Mouse (Mus musculus) layer of hippocampus, adult 9-10 months (tissue): Measurements from ENCODE around the gene Kcnip4.

Experiments
- DNase-seq: peaks from one replicate; pipeline ENCODE4 v3.0.0; 2022; ENCODE audit warnings: low spot score

Kcnip4 gene

DNA sequence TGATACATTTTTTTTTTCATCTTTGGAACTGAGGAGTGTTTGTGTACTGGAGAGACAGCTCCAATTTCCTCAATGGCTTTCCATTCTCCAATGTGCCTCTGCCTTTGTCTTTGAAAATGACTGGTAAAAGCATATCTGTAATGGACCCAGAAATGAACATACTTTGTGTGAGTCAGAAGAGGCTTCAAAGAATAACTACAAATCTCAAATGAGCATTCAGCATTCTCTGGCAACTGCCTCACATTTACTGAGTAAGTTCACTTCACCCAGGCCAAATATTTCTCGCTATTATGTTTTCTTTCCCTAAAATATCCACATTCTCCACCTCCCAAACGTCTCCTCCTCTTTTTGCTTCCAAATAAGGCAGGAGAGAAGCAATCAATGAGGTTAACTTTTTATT, 646.6 kb downstream of the Kcnip4 start:
- no peak for DNase-seq

DNA sequence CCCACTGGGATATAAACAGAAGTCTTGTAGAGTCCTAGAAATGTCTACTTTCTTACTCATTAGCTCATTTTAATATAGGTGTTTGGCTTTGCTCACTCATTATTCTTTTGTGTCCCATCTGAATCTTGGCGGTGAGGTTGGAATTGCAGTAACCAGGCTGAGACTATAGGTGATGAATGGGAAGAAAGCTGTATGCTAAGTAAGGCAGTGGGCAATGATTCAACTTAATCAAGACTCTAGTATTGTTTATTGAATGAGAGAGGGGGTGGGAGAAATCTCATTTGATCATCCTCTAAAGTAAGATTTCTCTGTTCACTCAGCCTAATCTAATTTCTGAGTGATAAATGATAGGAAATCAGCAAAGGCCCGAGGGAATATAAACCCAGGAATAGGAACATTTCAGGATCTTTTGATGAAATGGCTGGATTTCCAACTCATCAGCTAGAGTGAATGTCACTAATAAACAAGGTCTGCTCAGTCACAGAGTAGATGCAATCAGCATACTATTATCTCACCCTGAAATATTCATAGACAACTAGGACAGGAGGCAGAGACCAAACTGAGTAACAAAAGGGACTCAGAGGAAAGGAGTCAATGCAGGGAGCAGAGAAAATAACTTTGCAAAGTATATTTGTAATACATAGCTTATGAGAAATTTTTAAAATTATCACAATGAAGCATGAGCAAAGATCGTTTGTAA, 660.3 kb downstream of the Kcnip4 start:
- no peak for DNase-seq

DNA sequence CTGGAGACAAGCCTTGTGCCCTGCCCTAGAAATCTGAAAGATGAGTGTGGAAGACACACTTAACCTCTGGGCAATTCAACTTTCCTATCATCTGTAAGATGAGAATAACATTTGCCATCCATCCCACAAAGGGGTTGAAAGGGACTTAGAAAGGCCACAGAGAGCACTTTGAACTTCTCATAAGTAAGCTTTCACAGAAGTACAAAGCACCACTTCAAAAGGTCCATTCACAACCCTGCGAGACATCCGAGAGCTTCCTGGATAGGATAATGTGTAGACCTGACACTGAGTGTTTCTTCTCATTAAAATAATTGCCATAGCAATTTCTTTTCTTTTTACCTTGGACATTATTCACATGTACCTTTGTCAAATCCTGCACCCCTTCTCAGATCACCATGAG, 683.7 kb downstream of the Kcnip4 start:
- DNase-seq = no peak

DNA sequence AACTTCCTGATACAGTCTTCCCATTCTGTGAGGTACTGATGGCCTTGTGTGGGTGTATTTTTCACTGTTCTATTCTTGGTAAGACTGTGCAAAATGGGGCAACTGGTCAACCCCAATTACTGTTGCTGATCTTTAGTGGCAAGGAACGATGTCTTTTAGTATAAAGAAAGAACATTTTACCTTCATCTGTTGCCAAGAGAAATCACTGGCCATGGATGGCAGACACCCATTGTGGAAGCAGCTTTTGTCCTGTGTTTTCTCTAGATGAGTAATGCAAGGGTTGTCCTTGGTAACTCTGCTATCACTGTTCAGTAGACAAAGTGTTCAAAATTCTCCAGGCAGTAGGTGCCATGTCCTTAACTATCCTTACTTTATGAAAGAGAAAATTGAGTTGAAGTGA, 729.2 kb downstream of the Kcnip4 start:
- DNase-seq = no peak

DNA sequence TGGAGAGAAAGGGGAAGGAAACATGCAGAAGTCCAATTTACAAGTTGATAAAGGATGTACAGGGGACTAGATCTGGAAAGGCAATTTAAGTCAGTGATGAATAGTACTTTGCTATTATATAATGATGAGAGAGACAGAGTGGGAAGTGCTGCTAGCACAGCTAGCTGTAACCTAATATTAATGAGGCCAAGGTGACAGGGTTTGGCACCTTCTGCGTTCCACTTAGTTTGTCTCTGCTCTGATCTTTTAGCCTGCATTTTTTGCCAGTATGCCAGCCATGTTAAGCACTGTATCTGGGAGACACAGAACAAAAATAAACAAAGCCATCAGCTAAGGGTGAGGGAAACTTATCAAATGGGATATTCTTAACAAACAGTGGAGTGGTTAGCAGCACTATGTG, 745.3 kb downstream of the Kcnip4 start:
- no peak for DNase-seq

DNA sequence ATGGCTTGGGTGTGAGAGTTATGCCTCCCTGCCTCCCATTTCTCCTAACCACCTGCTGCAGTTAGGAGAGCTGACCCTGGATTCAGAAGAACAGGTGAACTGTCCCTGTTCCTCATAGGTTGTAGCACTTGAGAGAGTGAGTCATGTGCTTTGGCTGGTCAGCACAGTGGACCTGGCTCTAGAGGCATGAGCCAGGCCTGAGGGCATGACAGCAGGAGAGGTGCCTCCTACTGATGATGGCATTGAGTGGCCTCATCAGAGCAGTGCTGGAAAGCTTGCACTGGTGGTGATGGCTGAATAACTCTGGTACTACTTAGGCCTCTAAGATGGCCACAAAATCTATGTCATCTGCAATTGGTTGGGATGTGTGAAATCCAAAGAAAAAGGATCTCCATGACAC, 776.1 kb downstream of the Kcnip4 start:
- DNase-seq = no peak

DNA sequence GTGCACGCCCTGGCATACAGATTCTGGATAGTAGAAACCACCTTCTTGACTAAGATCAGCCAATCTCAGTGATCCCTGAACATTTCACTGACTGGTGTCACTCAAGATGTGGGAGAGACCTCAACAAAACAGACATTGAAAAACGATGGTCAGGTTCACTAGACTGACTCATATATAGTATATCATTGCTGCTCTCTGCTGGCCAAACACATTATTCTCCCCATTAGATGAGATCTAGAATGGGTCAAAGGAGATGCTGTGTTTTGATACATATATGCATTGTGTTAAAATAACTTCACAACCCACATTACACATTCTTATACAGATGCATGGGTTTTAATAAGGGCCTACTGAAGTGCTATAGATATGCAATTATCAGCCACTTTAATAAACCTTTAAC, 787.1 kb downstream of the Kcnip4 start:
- DNase-seq = peak; percentile 21

DNA sequence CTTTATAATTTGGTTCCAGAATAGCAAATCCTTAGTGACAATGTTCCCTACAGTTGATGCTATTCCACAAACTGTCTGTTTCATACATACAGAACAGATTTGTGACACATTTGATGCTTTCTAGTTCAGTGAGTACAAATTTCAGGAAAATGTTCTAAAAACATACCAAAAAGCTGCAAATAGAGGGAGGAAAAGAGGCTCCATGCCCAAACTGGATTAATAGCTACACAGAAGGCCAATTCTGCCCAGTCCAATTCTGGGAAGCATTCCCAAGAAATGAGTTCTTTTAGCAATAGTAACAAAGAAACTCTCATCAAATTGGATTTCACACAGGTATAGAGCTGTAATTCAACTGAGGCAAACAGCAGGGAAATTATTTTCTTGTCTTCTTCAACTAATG, 806.5 kb downstream of the Kcnip4 start:
- DNase-seq = no peak

DNA sequence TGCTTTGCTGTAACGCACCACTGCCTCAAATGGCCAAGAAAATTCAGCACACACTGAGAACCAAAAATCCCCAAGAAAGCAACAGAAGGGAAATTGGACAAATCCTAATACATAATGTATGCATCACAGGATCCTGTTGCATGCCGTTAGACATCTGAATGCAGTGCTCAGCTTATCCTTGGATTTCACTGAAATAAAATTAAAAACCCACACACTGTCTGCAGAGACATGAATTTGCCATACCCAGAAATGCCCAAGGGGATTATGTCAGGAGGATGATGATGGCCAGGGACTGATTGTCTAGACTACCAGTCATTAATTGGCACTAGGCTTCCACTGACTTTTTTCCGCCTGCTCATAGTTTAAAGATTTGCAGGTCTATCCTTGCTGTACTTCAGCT, 818.7 kb downstream of the Kcnip4 start:
- no peak for DNase-seq

DNA sequence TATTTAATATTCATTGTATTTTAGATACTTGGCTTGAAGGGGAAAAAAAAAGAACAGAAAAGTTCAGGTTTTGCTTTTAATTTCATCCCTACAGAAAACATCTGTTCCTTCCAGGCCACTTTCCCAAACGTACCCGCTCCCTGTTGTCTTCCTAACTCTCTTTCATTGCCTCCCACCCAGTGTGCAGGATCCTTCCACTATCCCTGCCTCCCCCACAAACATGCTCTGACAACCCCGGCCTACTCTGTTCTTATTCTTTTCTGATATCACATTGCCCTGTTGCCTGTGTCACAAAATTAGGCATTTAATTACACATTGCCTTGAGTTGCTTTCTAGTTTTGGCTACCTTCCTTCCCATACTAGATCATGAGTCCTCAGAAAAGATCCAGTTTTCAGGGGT, 837.6 kb downstream of the Kcnip4 start:
- DNase-seq = no peak

DNA sequence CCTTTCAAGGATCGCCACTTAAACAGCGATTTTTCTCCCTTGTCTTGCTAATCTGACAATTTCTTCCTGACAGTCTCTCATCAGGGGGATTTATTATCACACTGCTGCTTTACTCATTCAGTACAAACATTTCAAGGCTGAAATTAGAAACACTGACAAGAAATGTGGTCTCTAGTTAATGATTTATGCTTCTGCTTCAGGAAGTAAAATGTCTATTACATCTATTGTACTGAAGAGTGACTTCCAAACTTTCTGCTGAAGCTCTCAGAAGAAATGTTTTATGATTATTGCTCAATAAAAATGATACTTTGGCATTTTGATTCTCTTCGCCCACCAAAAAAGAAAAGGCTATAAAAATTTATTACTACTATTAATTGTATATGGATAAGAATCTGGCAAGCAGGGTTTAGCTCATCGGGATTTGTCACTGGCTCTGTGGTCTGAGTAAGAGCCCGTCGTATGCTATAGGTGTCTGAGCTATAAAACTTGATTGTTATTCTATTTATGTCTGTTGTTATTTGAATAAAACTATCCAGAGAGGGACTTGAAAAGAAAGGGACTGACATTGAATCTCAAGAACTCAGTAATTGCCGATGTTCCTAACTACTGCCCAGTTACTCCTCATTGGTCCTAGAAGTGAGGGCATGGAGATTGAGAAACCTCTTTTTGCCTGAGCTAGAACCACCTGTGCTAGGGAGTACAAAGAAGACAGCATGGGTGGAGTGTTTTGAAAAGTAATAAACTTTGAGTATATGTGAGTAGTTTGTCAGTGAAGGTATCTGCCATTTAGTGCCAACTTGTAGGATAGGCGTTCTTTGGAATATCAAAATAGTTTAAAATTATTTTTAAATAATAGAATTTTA, 844.7 kb downstream of the Kcnip4 start:
- no peak for DNase-seq

DNA sequence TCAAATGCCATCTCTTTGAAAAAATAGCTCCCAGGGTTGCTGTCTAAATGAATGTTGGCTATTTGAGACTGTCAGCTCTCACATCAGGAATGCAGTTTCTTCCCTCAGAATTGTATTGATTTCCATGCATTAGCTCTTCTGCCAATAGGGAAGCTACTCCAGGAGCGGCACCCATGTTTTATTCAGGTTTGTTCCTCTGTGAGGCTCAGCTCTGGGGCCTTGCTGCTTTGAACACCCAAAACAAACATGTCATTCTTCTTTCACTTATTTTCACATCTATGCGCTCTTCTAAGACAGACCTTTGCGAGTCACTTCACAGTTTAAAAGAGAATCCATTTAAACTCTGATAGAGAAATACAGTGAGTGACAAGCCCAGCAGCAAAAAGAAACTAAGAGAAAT, 862.2 kb downstream of the Kcnip4 start:
- DNase-seq = no peak

DNA sequence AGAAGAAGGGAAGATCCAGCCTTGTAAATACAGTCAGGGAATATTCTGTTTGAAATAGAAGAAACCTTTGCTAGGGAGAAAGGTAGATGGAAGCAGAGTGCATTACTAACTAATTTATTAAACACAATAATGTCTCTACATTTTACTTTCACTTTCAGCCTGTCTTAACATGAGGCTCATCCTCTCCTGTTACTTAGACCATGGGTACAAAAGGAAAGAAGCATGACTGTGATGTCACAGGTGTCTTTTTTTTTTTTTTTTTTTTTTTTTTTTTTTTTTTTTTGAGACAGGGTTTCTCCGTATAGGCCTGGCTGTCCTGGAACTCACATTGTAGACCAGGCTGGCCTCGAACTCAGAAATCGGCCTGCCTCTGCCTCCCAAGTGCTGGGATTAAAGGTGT, 864.7 kb downstream of the Kcnip4 start:
- no peak for DNase-seq

DNA sequence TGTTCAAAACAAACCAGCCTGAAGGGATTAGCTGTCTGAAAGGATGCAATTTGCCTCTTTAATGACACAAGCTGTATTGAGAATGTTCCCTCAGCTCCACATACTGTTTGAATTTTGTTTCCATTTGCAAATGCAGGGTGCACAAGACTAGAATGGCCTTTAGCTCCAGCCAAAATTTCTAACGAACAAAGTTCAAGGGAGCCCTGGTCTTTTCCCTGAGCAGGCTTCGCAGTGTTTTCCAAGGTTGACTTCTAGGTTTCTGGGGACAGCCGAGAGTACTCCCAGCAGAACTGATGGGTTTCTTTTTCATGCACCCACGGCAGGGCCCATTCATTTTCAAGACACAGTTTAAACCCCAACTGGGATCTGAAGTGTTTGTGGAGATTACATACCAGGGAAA, 874.2 kb downstream of the Kcnip4 start:
- DNase-seq = no peak

DNA sequence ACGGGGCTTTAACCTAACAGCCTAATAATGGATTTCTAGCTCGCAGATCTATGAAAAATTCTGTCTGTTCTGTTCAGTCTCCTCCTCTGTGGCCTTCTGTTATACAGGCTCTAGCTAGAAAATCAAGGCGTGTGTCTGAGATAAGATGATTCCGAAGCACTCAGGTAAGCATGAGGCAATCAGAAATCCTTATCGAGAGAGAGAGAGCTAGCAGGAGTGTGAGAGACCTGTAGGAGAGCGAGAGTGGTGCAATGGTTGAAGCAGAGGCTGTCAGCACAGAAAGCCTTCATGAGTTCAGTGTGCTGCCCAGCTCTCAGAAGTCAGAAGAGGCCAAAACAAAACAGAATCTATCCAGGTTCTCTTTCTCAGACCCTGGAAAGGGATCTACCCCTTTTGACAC, 888.0 kb downstream of the Kcnip4 start:
- no peak for DNase-seq

DNA sequence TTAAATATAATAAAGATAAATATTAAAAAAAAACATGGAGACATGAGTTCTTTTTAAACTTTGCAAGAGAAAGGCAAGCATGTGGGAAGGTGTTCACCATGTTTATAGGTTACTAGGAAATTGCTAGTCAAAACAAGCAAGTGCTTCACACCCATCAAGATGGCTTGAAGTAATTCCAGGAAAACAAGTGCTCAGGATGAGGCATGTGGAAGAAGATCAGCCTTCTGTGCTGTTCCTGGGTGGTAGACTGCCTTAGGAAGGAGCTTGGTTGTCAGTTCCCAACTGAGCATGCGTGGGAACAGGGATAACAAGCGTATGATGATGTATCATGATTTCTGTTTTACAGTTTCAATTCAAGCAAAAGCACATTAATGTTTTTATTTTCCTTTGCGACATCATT, 891.1 kb downstream of the Kcnip4 start:
- no peak for DNase-seq

DNA sequence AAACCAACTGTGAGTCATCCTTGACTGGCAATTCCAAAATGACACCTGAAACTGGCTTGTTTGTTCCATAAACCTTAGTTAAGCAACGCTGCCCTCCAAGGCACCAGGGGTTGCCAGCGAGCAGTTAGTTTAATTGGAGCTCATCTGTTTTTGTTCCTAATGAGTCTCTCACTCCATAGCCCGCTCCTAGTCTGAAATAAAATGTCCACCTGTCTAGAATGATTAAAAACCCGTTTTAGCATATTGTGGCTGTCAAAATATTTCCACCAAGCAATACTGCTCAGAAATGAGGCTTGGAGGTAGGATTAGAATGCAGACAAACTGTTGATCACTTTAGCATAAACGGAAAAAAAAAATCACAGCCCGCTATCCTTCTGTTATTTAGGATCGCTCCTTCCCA, 901.3 kb downstream of the Kcnip4 start:
- DNase-seq = no peak

DNA sequence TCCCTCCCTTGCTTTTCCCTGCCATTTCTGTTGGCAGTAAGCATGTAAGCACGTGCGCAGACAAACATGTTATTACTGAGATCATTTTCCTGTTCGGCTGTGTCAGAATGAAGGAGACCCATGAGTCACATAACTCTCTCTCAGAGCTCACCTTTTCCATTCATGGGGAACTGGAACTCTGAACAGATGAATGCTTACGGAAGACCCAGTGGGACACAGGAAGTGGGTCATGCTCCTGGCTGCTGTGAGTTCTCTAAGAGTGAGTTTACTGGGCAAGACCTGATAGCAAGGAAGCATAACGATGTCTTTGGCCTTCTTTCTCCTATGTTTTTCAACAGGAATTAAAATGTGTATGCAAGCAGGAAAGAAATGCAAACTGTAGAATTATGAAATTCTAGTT, 917.8 kb downstream of the Kcnip4 start:
- no peak for DNase-seq

DNA sequence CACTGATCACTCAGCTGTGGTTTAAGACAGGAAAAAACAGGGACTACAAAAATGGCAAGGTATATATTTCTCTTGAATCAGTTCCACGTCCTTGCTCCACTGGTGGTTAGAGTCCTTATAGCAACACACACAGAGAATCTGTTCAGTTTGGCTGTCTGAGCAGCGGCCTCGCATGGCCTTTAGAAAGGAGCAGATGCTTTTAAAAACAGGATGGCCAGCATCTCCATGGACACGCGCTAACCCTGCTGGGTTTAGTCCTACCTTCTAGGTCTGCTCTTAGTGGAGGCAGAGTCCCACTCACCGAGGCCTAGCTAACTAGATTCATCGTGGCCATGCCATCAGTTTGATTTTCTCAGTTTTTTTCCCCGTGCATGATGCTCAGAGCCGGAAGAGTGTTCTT, 918.4 kb downstream of the Kcnip4 start:
- no peak for DNase-seq

DNA sequence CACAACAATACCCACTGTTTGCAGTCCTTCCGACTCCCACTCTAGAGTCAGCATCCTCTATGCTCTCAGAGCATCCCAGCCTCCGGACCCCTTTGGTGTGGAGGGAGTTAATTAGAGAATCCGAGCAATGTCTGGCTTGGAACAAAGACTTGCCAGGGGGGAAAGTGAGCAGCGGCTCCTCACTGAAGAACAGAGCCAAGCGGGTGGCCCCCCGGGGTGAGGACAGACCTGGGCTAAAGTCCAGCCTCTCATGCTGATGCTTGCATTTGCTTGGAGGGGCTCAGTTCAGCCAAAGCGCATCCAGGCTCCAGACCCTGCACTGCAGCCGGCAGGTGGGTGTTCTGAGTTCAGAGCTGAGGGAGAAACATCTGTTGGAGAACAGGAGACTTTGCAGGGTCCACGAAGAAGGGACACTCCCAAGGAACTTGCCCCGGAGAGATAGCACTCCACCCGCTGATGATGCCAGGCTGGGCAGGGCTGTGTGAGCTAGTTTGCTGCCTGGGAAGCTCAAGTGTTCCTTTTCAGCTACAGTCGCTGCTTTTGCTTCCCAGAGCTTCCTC, 925.1 kb downstream of the Kcnip4 start:
- DNase-seq = no peak

DNA sequence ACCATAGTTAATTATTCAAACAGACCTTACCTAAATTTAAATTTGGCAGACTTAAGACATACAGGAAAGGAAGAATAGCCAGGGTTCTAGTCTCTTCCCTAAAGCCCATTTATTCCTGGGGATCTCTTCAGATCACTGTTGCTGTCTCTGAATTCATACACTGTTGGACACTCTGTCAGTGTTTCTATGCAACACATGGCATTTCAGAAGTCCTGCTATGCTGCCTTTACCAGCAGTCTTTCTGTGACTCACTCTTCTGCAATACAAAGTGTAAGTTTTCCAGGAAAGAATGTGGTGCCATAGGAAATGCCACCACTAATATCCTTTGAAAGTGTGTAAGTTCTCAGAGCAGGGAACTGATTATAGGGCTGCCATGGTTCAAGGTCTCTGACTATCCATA, 936.7 kb downstream of the Kcnip4 start:
- no peak for DNase-seq

DNA sequence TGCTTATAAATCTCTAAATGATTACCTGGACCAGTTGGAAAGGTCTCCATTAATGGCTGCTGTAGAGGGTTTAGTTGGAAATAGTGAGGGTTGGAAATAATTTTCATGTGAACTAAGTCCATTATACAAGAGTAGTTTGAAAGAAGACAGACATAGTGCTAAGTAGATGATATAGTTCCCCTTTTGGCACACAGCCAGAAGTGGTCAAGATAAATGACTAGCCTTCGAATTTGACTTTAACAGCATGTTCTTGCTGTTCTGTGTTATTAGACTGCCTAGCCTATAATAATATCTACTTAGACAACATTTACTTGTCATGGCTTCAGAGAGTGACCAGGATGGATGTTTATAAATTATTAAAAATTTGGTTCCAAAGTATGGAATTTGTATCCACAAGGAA, 941.3 kb downstream of the Kcnip4 start:
- no peak for DNase-seq

DNA sequence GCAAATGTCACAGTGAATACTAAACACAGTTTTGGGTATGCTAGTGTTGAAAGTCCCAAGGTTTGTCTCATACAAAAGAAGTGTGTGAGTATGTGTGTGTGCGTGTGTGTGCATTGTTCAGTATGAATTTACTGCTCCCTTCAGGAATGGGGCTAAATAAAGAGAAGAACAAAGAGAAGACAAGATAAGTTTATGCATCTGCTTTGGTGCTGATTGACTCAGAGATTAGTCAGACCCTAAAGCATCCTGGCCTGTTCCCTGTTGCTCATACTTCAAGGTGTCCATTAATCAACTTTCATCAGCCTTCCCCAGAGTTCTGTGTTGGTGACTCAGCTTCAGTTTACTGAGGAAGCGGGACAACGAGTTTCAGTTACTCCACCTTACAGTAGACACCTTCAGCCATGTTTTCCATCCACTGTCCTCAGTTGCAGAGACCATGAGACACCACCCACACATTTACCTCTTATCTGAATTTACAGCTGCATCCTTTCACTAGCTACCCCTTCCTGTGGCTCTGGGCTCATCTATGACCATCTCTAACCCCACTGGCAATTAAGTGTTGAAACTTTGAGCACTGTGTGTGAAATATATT, 960.6 kb downstream of the Kcnip4 start:
- DNase-seq = no peak
